Mouse (Mus musculus): ENCODE measurements around the gene Vps53.

Gene Vps53

GRCm38 (mm10) chr11:76179495-76180145 is at the start of gene Vps53, which contains the start of gene Fam57a:
Vps53 (minus strand) TSS chr11:76179647.
Fam57a (plus strand) TSS chr11:76179671.
- DNase-seq = peak; percentile 92

DNA sequence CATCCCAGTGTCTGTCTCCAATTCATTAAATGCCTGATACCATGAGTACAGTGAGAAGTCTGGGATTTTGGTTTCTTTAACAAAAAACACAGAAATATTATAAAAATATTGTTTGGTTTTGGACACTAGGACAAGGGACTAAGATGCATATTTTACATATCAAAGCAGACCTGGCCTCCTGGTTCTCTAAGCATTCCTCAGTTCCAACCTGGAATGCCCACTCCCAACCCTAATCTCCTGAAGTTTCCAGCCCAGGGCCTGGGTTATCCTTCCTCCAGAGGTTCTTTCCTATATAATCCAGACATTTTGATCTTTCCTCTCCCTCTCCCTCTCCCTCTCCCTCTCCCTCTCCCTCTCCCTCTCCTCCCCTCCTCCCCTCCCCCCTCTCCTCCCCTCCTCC is 45.6 kb upstream of the Vps53 start:
- no peak for DNase-seq

DNA sequence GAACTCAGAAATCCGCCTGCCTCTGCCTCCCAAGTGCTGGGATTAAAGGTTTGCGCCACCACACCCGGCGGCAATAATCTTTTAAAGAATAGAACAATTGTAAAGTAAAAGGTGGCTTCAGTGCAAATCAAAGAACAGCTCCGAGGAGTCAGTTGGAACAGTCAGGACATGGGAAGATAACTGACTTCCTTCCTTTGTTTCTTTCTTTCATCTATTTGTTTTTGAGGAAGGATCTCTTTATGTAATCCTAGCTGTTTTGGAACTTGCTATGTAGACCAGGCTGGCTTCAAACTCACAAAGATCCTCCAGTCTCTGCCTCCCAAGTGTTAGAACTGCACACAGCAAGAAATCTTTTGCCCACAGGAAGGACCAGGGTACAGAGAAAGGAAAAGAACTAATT is 45.2 kb upstream of the Vps53 start:
- no peak for DNase-seq

DNA sequence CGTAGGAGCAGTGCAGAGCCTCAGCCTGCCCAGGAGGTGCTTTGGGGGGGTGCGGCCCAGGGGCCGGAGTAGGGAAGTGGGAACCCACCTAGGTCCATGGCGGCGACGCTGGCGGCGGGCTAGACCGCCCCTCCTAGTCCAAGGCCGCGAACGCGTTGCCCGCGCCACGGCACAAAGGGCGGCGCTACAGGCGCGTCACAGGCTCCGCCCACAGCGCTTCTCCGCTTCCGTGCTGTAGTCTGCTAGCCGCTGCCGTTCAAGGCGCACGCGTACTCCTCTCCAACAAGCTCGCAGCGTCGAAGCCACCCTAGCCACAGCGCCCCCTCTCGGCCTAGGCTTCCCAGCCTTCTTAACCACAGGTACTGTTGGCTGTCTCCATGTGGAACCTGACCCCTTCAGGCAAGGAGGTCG is 37.9 kb upstream of the Vps53 start, which contains the start of the genes Dbil5 and Gemin4:
Gene Dbil5 (plus strand): TSS at position 219 of the 411 bp plus-strand sequence.
Gene Gemin4 (minus strand): TSS at position 275 of the 411 bp plus-strand sequence.
- DNase-seq = peak; percentile 97 to 98

- DNase-seq = peak; percentile 37 to 39
Measured at GRCm38 (mm10) chr11:76216681-76217389, 37.4 kb upstream of the Vps53 start.

DNA sequence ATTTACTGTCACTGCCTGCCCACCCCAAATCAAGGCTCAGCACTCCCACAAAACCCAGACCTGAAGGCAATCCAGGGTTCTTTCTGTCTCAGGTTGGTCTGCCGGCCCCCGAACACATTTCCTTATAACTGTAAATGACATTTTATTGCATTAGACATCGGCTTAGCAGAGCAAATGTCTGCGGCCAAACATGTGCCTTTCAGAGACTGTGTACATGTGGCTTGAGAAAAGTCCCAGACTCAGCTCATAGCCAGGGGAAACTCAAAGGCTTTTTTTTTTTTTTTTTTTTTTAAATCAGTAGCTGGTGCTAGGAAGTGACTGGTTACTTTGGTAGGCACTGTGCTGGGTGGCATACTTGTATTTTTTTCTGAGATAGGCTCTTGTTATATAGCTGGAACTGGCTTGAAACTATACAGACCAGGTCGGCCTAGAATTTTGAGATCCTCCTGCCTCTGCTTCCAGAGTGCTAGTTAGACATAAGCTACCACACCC is 36.6 kb upstream of the Vps53 start:
- DNase-seq = no peak

GRCm38 (mm10) chr11:76215011-76215410 is 35.6 kb upstream of the Vps53 start:
- no peak for DNase-seq

DNA sequence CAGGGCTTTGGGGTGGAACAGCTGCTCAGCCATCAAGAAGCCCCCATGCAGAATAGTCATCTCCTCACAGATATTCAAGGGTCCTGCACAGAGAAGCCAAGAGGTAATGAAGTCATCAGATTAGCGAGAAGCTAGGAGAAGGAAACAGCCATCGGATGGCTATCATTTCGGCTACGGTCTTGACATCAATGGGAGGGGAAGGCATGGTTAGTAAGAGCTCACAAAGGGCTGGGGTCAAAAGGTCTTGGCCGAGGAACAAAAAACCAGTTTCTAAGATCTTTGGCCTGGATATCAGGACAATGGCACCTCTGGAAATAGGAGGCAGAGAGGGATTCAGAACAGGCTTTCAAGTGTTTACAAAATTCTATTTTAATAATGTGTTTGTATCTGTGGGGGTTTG is 34.4 kb upstream of the Vps53 start:
- no peak for DNase-seq

GRCm38 (mm10) chr11:76211595-76211994 is 32.1 kb upstream of the Vps53 start:
- DNase-seq = peak in 1 of 2 experiments; percentile 24

DNA sequence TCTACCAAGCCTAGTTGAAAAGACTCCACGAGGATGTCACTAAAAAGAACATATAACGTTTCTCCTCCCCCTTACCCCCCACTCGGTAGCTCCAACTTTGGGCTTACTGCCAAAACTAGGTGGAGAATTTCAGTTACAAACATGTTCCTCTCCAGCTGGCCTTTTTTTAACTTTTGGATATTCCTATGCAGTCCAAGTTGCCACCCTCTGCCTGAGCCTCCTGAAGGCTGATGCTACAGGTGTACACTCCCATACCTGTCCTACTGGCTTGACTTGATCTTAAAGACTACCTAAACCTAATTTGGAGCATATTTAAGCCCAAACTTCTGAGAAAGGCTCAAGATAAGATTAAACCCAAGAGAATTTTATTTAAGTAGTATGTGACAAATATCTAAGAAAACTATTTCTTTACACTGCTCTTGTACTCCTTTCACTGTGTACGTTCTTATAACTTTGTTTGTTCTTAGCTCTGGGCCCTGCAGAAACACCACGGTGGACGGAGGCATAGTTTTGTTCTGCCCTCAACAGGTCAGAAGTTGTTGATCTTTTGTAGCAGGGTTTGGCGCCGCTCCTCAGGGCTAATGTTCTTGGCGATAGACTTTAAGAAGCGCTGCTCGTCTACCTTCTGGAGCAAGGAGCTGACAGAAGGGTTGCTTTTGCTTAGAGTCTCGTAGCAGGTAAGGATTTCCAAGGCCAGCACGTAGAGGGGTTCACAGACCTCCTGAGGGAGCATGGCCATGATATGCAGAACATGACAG is 31.0 kb upstream of the Vps53 start:
- DNase-seq = no peak

GRCm38 (mm10) chr11:76206793-76207192 is 27.3 kb upstream of the Vps53 start:
- DNase-seq = no peak

- peak; percentile 94 to 95 for DNase-seq
Measured at GRCm38 (mm10) chr11:76201761-76202674, 22.6 kb upstream of the Vps53 start.

DNA sequence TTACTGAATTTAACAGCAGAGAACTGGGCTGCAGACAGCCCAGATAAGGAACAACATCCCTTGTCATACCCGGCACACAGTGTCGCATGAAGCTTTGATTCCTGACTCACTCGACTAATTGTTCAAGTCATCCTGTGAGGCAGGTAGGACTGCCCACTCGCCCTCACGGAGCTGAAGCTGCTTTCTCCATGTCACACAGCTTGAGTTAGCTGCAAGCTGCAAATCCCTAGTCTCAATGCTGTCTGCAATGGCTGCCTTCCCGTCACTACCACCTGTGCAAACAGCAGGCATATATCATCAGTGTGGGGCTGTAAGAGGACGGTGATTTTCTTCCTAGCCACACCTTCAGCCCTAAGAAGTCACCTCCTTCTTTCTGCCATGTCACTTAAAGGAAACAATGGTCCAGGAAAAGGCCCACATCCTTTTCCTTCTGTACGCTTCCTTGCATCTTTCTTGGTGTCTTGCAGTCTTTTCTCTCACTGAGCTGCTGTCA is 17.6 kb upstream of the Vps53 start:
- DNase-seq = no peak

DNA sequence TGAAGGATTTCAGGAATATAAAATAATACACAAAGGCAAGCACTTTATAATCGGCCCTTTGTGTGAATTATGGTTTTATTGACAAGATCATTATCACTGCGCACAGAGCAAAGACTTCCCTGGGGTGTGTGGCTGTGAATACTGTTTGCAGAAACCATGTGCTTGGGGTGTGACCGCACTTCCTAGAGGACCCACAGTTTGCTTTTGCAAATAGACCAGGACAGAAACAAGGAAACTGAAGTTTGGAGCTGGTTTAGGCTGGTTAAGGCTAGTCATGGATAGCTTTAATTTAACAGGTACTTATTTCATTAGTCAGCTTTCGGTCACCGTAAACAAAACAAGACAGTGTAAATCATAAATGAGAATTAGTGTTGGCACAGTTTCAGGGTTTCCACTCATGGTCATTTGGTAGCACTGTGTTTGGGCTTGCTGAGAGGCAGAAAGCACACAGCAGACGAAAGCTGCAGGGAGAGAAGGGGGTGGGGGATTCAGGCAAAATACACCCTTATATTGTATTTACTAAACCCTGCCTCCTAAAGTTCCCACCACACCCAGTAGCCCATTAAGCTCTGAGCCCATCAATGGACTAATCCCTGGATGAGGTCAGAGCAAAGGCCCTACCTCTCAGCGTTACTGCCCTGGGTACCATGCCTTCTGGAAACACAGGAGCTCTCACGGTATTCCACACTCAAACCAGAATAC is 17.0 kb upstream of the Vps53 start:
- no peak for DNase-seq

- DNase-seq = no peak
Measured at GRCm38 (mm10) chr11:76186908-76187307, 7.5 kb upstream of the Vps53 start.

DNA sequence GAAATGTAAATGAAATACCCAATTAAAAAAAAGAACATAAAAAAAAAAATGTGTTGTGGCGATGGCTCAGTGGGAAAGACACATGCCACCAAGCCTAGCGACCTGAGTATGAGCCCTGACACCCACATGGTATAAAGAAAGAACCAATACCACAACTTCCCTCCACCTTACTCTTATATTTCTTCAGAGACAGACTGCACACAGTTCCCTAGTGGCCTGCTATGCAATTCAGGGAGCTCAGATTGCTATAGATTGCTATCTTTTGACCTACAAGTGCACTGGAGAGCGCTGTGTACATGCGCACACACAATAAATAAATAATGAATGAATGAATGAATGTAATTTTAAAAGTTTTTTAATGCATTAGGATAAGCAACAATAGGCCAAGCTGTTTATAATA is 4.3 kb upstream of the Vps53 start:
- no peak for DNase-seq

GRCm38 (mm10) chr11:76180146-76180540 is 696 bp upstream of the Vps53 start:
- DNase-seq = no peak

GRCm38 (mm10) chr11:76178726-76179494 is 537 bp downstream of the Vps53 start:
- DNase-seq = peak; percentile 27 to 28

DNA sequence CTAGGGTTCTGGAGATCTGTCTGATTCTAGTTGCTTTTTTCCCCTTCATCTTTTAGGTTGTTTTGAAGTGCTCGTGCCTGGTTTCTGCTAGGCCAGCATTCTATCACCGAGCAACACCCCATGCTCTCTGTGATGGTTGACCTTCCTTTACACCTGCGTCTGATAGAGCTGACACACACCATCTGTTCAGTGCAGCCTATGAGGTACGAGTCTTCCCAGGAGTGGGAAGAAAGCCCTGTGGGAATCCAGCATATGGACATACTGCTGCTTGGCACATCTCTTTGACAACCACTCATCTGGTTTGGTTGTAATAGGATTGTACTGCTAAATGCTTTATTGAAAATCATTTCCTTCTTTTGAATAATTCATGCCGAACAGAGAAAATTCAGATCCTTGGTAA is 9.2 kb downstream of the Vps53 start:
- DNase-seq = peak; percentile 60 to 74

DNA sequence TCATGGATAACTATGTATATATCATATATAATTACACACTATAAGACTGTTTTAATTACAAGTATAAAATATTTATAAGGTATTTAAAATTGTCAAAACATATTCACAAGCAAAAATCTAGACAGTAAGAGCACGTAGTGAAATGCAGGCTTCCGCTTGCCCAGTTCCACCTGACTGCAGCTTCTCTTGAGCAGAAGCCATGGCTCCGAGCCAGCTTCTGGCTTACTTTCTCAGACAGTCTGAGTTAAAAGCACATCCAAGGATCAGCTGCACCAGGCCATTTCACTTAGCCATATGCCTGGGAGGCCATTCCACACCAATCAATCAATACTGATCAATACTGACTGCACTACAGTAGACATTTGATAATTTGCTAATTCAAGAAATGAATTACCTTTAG is 10.5 kb downstream of the Vps53 start:
- DNase-seq = peak; percentile 61 to 62

Data from cerebellum, adult 18-20 months (tissue).